Mouse (Mus musculus) embryonic facial prominence, embryonic 11.5 days (tissue): ENCODE measurements at regions not wholly inside any gene's neighbourhood (a gene's known extent, or its start where the extent isn't known, plus 50 kb on each side); places are given as distances from the start of the nearest gene placed in this dataset. TPM values are rescaled to one million over a fixed set of nuclear protein-coding genes. Genes with fewer than 3 reads are reported as not detected.

ENCODE experiments used
- ATAC-seq: fragments of 200-750 bp; cut with Nextera tagmentation; replicated peaks from 2 replicates; pipeline ENCODE4 v1.8.0; 2017; ENCODE audit warnings: low read depth; ENCODE audit not compliant: insufficient number of reproducible peaks, low FRiP score, low TSS enrichment
- DNase-seq: peaks from one replicate; pipeline ENCODE4 v3.0.0-alpha.2; 2015; ENCODE audit warnings: low spot score
- H3K27ac ChIP-seq: fragments of 300-500 bp; sonication (generic); replicated peaks from 2 replicates; pipeline ENCODE4 v1.5.1; 2014; ENCODE audit warnings: mild to moderate bottlenecking, low read depth, low read length, control low read depth
- H3K27me3 ChIP-seq: fragments of 300-500 bp; sonication (generic); 2 replicates; pipeline ENCODE4 v1.6.1; 2014; ENCODE audit warnings: mild to moderate bottlenecking, low read length, moderate library complexity, mixed read lengths; ENCODE audit not compliant: control insufficient read depth, insufficient read depth
- H3K36me3 ChIP-seq: fragments of 300-500 bp; sonication (generic); replicated peaks from 2 replicates; pipeline ENCODE4 v1.6.1; 2014; ENCODE audit warnings: low read depth, mild to moderate bottlenecking, low read length, moderate library complexity, mixed read lengths; ENCODE audit not compliant: control insufficient read depth, insufficient read depth
- H3K4me1 ChIP-seq: fragments of 300-500 bp; sonication (generic); 2 replicates; pipeline ENCODE4 v1.6.1; 2014; ENCODE audit warnings: low read length, mixed read lengths; ENCODE audit not compliant: control insufficient read depth, insufficient read depth
- H3K4me2 ChIP-seq: fragments of 300-500 bp; sonication (generic); 2 replicates; pipeline ENCODE4 v1.6.1; 2014; ENCODE audit warnings: low read depth, mild to moderate bottlenecking, control low read depth, low read length, moderate library complexity
- H3K4me3 ChIP-seq: fragments of 300-500 bp; sonication (generic); 2 replicates; pipeline ENCODE4 v1.5.1; 2014; ENCODE audit warnings: low read depth, low read length, control low read depth
- H3K9ac ChIP-seq: fragments of 300-500 bp; sonication (generic); replicated peaks from 2 replicates; pipeline ENCODE4 v1.6.1; 2014; ENCODE audit warnings: mild to moderate bottlenecking, control low read depth, low read length
- H3K9me3 ChIP-seq: fragments of 300-500 bp; sonication (generic); replicated peaks from 2 replicates; pipeline ENCODE4 v1.6.1; 2016; ENCODE audit warnings: mild to moderate bottlenecking, low read length, inconsistent platforms, mixed read lengths; ENCODE audit not compliant: control insufficient read depth
- WGBS: fragments of 180-500 bp; shearing (Covaris S2); extraction: QIAGEN DNeasy Blood & Tissue Kit; methylation state at CpG from one replicate; pipeline ENCODE4 v1.1.7; 2014; 5-methylcytosine and 5-hydroxymethylcytosine counted together
- microRNA-seq: library from miRNA; unstranded; fragments of <30 nt; microRNA quantifications from one replicate; pipeline ENCODE4, GENCODE M21; 2016; ENCODE audit warnings: borderline number of aligned reads

DNA sequence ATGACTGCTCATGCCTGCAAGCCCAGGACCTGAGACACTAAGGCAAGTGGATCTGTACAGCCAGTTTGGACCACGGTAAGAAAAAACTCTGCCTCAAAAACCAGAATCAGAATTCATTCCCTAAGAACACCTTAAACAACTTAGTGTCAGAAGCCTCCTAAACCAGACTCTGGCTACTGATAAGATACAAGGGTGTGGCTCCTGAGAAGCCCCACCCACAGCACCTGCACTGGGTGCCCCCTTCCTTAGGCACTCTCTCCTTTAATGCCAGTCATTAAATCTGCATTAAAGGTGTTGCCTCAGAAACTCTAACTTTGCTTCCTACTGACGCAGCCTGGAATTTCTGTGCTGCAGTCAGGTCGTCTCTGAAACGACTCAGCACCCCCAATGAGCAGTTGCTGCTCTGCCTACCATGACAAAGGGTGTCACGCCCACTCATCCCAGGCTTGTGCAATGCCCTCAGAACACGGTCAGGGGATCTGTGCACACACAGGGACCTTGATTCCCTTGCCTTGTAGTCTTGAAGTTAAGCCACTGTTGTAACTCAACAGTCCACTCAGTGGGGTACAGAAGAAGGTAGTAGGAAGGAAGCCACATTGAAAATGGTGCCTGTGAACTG, 62.8 kb upstream of the H2afz start:
- 58% methylated on average over 6 of the region's 6 CpGs for WGBS
- H3K27me3 ChIP-seq, result no peaks in the 10 kb centered on the region
- no peak overlapping the region for H3K4me2 ChIP-seq
- H3K36me3 ChIP-seq, result no peaks in the 10 kb centered on the region
- no peak overlapping the region for H3K9ac ChIP-seq
- no peaks in the 10 kb centered on the region for H3K9me3 ChIP-seq
- H3K4me3 ChIP-seq, result no peak overlapping the region
- no peak overlapping the region for H3K27ac ChIP-seq
- no peaks in the 10 kb centered on the region for H3K4me1 ChIP-seq
- ATAC-seq (no peak), DNase-seq (no peak)

DNA sequence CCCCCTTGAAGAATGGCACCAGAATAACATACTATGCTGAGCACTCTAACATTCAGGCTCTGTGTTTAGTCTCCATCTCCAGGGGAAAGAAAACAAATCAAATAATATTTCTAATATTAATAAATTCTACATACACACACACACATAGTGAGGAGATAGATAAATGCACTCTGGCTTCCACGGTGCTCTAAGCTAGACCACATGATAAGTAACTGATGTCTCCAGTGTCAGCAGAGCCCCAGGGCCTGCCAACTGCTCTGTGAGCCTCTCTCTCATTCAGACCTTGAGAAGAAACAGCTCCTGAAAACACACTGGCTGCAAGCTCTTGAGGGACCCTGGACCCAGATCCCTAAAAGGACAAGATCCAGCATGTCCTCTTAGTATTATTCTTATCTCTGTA, 56.9 kb upstream of the H2afz start:
- no peak for DNase-seq
- H3K36me3 ChIP-seq, result no peaks in the 10 kb centered on the region
- H3K9ac ChIP-seq, result no peak overlapping the region
- H3K27me3 ChIP-seq, result no peaks in the 10 kb centered on the region
- no peaks in the 10 kb centered on the region for H3K9me3 ChIP-seq
- 40% methylated on average over 1 of the region's 1 CpGs for WGBS
- H3K27ac ChIP-seq, result no peak overlapping the region
- no peak overlapping the region for H3K4me3 ChIP-seq
- no peak overlapping the region for H3K4me2 ChIP-seq
- no peaks in the 10 kb centered on the region for H3K4me1 ChIP-seq
- no peak for ATAC-seq

DNA sequence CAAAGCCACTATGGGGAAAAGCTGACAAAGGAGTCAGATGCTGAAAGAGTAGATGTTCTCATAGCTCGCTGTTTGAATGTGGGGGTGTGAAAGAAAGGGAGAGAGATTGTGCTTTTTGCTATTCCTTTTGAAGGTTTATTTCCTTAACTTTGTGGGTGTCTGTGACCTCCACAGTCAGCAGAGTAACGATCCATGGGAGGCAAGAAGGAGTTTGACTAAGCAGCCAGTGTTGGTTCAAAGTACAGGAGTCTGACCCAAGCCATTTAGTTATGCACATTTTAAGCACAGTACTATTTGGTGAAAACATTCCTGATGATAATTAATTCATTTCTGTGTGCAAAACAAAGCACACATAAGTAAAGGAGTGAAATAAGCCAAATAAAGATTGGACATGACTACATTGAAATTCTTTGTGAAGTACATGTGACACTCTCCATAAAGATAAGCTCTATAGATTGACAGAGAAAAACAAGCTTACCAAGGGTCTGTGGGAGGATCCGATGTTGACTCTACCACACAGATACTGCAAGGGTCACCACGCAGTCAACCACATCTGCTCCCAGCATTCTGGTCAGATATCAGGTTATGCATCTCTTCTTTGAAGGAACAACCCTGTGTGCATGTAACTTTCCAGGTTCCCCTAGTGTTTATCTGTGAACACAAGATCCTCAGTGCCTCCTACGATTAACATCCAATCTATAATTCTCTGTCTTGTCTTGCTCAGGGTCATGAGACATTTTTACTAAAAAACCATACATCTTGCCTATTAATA, 56.2 kb upstream of the H2afz start:
- ATAC-seq, result no peak
- H3K27ac ChIP-seq, result no peak overlapping the region
- WGBS, result 75% methylated on average over 5 of the region's 5 CpGs

DNA sequence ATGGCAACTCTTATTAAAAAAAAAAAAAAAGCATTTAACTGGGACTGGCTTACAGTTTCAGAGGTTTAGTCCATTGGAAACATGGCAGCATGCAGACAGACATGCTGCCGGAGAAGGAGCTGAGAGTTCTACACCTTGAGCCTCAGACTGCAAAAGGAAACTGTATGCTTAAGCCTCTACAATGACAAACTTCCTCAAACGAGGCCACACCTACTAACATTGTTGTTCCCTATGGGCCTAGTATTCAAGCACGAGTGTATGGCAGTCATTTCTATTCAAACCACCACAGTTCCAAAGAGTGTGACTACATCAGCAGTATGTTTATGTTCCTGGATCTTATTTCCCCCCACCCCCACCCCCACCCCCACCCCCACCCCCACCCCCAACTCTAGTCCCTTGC, 54.2 kb upstream of the H2afz start:
- H3K9me3 ChIP-seq, result no peaks in the 10 kb centered on the region
- H3K4me1 ChIP-seq, result no peaks in the 10 kb centered on the region
- no peaks in the 10 kb centered on the region for H3K36me3 ChIP-seq
- no peaks in the 10 kb centered on the region for H3K27me3 ChIP-seq
- DNase-seq, result no peak
- no peak overlapping the region for H3K9ac ChIP-seq
- no peak overlapping the region for H3K4me3 ChIP-seq
- no peak for ATAC-seq
- H3K4me2 ChIP-seq, result no peak overlapping the region
- H3K27ac ChIP-seq, result no peak overlapping the region
- WGBS, result 80% methylated on average over 3 of the region's 3 CpGs

More for the DNA sequence above, 56.2 kb upstream of the H2afz start:
- Histone ChIP-seq H3K27me3 (no peaks in the 10 kb centered on the region), H3K9ac (no peak overlapping the region), H3K4me2 (no peak overlapping the region), H3K36me3 (no peaks in the 10 kb centered on the region), H3K4me3 (no peak overlapping the region), H3K4me1 (no peaks in the 10 kb centered on the region), H3K9me3 (no peaks in the 10 kb centered on the region)
- no peak for DNase-seq

Small RNA genes in the stretch of these regions (microRNA-seq; reads per million reads assigned to microRNA genes)
- not detected for gene Mir6380
